Mouse (Mus musculus) ES-CJ7 (cell line): ENCODE measurements around the gene Zic2.

Source experiments
- DNase-seq: peaks from one replicate; pipeline ENCODE4 v3.0.0; 2011; ENCODE audit warnings: low read depth, low spot score

Gene Zic2

GRCm38 (mm10) chr14:122476041-122476821 lies 996 bp downstream of the Zic2 start:
- DNase-seq: peak; percentile 59

DNA sequence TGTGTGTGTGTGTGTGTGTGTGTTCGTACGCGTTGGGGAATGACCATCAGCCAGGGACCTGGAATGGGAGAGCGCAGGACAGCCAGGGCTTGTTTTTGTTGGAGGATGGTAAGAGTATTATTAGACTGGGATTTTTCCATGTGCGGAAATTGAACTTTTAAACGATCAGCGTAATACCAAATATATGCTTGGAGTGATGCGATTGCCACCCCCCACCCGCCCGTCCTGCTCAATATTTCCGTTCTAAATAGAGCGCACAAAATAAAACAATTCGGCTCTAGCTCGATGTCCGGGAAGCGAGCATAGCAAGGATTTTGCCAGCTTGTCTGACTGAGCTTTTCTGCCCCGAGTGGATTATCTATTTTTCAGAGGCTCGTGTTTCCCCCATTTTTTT lies 1.6 kb downstream of the Zic2 start:
- no peak for DNase-seq

- no peak for DNase-seq
Measured at GRCm38 (mm10) chr14:122477261-122477671, 2.0 kb downstream of the Zic2 start.

DNA sequence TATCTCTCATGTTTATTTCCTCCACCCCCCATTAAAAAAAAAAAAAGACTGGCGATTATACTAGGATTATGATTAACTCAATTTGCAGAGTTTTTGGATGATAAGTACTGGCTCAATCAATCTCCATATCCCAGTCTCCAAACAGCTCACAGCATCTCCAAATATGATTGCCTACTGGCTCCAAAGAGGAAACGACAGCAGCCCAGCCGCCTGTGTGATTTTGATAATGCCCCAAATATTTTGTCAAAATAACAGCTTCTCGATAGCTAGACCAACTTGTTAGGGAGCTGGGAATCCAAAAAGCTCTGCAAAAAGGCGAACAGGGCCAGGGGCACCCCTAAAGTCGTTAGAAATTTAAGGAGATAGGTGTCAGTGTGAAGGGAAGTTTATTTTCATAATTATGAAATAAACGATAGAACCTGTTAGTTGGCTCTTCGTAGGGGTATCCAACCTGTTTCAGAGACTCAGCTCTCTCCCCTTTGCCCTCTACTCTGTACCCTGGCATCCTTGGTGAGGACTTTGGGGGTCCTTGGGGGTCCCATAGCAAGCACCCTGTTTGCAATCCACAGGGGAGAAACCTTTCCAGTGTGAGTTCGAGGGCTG lies 2.8 kb downstream of the Zic2 start:
- no peak for DNase-seq

GRCm38 (mm10) chr14:122478574-122479011 lies 3.4 kb downstream of the Zic2 start:
- DNase-seq: peak; percentile 61

DNA sequence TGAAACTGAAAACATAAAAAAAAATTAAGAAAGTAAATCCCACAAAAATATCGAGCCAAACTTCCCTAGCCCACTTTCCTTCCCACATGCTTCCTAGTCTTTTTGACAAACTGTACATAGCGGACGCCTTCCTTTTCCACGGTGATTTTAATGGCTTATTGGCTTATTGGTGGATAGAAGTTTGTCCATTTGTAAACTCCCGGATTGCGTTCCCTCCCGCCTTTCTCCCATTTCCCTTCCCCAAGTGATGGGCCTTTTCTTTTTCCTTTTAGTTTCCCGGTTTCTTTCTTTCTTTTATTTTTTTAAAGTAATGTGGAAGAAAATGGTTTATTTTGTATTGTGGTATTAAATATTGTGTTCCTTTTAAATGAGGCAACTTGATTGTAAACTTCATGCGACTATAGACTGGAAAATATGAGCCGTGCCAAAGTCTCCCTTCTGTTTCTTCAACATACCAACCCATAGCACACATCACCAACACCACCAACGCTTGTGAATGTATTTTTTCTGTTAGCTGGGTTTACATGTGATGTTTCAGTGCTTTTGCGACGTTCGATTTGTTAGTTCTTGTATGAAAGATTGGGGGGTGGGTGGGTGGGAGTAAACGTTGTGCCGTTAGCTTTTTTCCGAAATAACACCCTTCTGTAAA lies 4.3 kb downstream of the Zic2 start:
- DNase-seq: no peak

DNA sequence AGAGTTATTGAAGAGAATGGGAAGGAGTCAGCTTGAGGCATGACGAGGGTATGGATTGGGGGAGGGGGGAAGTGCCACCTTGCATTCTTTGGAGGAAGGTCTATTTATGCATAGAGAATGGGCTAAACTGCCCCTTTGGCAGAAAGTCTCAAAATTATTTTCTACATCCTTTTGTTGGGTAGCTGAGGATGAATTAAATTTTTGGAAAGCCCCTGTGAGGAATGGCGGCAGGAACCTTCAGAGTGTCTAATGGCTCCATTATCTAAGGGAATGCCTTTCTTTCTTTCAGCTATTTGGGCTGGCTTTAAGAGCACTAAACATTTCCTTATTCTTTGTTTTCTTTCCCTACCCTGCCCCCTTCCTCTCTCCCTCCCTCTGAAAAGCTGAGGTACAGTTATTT lies 5.1 kb downstream of the Zic2 start:
- peak; percentile 43 for DNase-seq

GRCm38 (mm10) chr14:122481181-122481580 lies 5.9 kb downstream of the Zic2 start:
- peak; percentile 70 for DNase-seq

GRCm38 (mm10) chr14:122482081-122483023 lies 7.1 kb downstream of the Zic2 start:
- DNase-seq: peak; percentile 84

GRCm38 (mm10) chr14:122483024-122483385 lies 7.8 kb downstream of the Zic2 start:
- no peak for DNase-seq

DNA sequence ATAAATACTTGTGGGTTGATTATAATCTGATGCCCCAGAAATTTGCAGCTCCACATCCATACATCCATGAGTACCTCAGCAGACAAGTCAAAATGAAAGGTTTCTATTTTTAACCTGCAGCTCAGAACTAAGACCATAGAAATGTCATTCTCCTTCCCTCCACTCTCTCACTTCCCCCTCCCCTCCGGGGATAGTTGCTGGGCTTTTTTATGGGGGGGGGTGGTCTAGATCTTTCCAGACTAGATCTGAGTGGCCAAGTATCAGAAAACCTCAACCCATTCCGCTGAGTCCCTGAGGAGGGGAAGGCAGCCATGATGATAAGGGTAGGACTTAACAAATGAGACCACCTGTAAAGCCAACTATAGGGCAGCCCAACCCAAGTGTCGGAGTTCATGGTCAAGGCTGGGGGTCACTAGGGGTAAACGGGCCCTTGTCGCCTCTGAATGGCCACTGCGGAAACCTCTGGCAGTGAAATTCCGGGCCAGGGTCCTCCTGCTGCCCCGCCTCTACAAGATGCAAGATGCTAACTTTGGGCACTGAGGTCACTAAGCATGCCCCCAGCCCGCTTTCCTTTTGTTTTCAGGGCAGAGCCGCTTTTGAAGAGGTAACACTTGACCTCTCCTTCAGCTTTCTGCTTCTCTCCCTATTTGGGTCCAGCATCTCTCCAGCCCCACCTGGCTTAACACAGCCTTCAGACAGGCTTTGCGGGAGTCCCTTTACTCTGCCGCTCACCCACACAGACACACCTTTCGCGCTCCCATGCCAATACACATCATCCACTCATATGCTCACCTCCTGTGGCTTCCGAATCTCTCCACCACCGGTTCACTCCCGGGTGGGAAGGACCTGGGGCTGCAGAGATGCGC lies 8.6 kb downstream of the Zic2 start:
- DNase-seq: peak; percentile 49

- no peak for DNase-seq
Measured at GRCm38 (mm10) chr14:122484458-122484843, 9.2 kb downstream of the Zic2 start.

DNA sequence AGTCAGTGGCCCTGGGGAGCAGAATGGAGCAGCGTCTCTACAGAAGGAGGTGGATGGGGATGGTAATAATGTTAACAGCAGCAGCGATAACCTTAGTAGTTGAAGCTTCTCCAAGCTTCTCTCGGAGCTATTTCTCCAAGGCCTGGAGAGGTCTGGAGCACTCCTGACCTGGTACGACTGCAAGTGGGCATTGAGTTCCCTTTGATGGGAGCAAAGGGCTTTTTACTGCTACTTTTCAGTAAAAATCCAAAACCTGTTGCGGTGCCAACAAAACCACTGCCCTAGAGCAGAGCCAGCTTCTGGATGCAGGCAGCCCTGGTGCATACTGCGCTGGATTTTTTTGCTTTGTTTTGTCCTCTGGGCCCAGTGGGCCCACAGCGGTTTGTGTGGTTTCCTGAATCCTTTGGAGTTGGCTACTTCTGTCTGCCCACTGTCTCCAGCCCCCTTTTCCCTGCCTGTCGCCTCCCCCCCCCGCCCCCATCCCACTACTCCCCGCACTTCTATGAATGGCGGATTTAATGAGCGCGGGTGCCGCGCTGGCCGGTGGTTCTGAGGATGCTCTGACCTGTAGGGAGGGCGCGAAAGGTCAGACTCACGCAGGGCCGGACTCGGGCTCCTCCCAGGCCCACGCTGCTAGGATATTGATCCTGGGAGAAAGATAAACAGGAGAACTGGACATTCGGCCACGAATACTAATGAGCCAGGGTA lies 9.8 kb downstream of the Zic2 start:
- DNase-seq: peak; percentile 39

DNA sequence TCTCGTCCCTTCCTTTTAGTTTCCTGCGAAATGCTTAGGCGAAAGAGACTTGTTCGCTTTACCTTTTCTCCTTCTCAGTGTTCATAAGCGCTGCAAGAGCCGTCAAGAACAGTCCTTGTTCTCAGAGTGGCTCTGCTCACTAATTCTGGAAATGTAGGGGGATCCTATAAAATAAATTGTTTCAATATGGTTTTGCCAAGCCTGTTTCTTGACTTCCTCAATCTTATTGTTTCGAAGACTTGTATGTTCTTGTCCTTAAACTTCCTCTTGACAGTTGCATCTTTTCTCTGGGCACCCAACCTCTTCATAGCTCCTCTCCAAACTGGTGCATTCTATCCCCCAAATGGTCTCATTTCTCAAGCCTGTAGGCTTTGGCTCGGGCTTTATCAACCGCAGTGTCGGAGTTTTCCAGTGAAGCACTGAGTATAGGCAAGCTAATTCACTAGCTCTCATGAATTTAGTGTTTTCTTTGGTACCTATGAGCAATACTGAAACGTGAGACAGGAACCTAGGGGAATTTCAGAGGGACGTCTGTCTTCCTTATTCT lies 10.5 kb downstream of the Zic2 start:
- DNase-seq: no peak

DNA sequence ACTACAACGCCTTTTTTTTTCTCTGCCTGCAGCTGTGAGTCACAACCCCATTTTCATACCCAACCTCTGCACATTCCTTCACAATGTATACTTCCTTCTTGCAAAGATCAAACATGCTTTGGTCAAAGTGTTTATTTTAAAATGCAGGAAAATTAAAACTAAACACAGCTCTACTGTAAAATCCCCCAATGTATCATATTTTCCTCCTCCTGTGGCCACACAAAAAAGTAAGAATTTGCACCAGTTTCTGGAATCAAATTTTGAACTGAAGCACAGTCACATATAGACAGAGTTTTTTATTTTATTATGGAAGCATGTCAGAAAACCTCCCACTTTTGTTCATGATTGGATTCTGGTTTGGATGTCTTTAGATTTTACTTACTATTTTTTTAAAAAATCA lies 11.4 kb downstream of the Zic2 start:
- no peak for DNase-seq

GRCm38 (mm10) chr14:122487366-122487765 lies 12.1 kb downstream of the Zic2 start:
- no peak for DNase-seq

DNA sequence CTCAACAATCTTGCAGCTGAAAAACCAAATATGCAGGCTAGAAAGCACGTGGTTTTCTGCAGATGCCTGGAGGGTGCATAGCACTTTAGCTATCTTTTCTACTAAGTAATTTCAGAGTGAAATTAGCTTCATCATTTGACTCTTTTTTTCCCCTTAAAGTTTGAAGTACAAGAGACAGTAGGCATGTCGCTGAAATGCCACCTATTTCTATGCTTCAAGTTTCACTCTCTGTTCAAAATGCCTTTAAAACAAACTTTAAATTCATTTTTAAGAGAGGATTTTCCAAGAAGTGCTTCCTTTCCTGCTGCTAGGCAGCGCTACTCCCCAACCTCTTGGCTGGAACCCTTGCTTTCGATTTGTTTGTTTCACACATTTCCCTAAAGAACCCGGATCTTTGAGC lies 13.8 kb downstream of the Zic2 start:
- no peak for DNase-seq

DNA sequence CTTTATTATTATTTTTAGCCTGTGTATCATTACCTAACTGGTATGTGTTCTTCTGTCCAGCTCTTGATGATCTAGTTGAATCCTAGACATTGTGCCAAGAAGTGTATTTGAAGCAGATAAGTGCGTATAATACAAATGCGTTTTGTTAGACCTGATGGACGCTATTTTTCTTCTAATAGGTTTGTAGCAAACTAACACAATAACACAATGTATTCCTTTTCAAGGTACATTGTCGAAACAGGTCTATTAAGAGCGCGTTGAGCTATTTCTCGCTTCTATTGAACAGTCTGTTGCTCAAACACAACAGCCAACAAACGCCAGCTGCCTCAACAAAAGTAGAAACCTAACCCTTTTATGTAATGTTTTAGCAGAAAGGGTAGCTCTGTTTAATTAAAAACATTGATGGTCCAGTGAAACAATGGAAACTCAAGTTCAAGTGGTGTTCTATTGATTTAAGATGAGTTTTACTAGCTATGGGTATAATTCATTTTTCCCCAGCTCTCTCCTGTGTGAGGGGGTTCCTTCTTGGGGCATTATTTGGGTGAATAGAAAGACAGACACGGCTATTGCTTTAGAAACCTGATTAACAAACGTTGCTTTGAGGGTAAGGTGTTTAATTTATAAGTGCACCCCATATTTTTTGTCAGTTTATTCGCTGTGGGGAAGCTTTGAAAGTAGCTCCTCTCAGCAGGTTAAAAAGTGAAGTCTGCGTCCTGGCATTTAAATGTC lies 14.6 kb downstream of the Zic2 start:
- no peak for DNase-seq
